Mouse (Mus musculus): ENCODE measurements around the gene Cdh13. TPM values are rescaled to one million over a fixed set of nuclear protein-coding genes. Genes with fewer than 3 reads are reported as not detected.

The Cdh13 gene
- polyA plus RNA-seq, 1 experiment = 18.4 TPM

DNA sequence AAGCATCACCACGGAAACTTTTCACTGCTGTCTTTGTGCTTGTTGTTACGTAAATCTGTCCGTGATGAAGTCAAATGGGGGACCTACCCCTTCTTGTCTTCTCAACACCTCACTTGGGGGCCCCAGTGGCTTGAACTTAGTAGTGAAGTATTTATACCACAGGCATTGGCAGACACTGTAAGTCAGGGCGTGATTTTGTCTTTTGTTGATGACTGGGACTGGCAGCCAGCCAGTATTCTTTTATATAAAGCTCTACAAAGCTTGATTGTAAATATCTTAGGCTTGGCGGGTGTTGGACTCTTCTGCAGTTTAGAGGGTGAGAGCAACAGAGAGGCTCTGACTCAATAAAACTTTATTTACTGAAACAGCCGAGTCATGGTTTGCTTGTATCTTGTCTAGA, 91.2 kb downstream of the Cdh13 start:
- 70% methylated on average over 6 of the region's 6 CpGs for WGBS
- no peak for TF ChIP-seq POLR2A (IDR thresholded peaks at IDR 0.05; ENCODE audit: borderline replicate concordance, insufficient read depth, low read length)
- TF ChIP-seq CTCF (IDR thresholded peaks at IDR 0.05; ENCODE audit: borderline replicate concordance, insufficient read depth, low read depth, low read length) = no peak

DNA sequence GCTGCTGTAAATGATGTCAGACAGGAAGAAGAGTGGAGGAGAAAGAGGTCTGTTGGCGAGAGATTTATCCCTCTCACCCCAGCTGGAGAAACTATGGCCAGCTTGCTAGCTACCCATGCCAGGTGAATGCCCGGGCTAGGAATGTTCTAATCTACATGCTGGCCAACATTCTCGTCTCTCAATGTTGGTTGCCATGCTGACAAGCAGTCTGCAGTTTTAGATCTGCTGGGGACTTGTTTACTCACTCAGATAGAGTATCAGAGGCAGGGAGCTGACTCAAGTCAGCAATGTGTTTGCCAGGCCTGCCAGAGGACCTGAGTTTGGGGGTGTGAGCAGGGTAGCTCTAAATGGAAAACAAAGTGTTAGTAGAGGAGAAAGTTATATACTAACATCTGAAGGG, 93.3 kb downstream of the Cdh13 start:
- peaks cover 6% of the 10 kb centered on the region; the same call in 1 of the 2 replicates for H3K4me1 ChIP-seq (ENCODE audit: control insufficient read depth, insufficient read depth, low read length)
- TF ChIP-seq CTCF (IDR thresholded peaks at IDR 0.05; ENCODE audit: borderline replicate concordance, insufficient read depth, low read depth, low read length) (no peak), POLR2A (IDR thresholded peaks at IDR 0.05; ENCODE audit: borderline replicate concordance, insufficient read depth, low read length) (no peak)
- WGBS = 12% methylated on average over 3 of the region's 3 CpGs
- H3K27me3 ChIP-seq (ENCODE audit: control insufficient read depth, insufficient read depth, low read length) = no peaks in the 10 kb centered on the region
- H3K4me3 ChIP-seq (replicated peaks; ENCODE audit: insufficient read depth, low read depth, low read length) = no peak overlapping the region
- DNase-seq = peak in 1 of 2 experiments; percentile 32
- no peak overlapping the region for H3K27ac ChIP-seq (ENCODE audit: insufficient read depth, low read length)

More for the DNA sequence above, 91.2 kb downstream of the Cdh13 start:
- H3K4me1 ChIP-seq (ENCODE audit: control insufficient read depth, insufficient read depth, low read length) = peaks cover 6% of the 10 kb centered on the region; the same call in 1 of the 2 replicates
- DNase-seq = no peak
- no peak overlapping the region for H3K27ac ChIP-seq (ENCODE audit: insufficient read depth, low read length)
- no peaks in the 10 kb centered on the region for H3K27me3 ChIP-seq (ENCODE audit: control insufficient read depth, insufficient read depth, low read length)
- H3K4me3 ChIP-seq (replicated peaks; ENCODE audit: insufficient read depth, low read depth, low read length) = no peak overlapping the region

DNA sequence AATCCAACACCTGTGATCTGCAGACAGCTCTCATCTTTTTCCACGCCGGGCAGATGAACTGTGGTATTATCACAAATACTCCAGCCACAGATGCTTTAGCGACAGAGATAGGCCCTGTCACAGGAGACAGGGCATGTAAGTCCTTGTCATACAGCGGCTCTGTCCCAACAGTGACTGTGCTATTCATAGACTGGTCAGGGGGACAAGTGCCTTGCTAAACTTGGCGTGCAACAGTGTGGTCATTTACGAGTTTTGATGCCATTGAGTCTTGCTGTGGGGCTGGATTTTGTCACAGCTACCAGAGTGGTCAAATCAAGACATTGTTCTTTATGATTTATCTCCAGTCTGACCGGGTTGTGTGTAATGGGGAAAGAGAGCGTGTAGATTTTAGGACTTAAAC, 95.5 kb downstream of the Cdh13 start:
- H3K4me1 ChIP-seq (ENCODE audit: control insufficient read depth, insufficient read depth, low read length) = peaks cover 6% of the 10 kb centered on the region; the same call in 1 of the 2 replicates
- H3K27me3 ChIP-seq (ENCODE audit: control insufficient read depth, insufficient read depth, low read length) = no peaks in the 10 kb centered on the region
- 88% methylated on average over 8 of the region's 8 CpGs for WGBS
- H3K4me3 ChIP-seq (replicated peaks; ENCODE audit: insufficient read depth, low read depth, low read length) = no peak overlapping the region
- DNase-seq = no peak
- H3K27ac ChIP-seq (ENCODE audit: insufficient read depth, low read length) = no peak overlapping the region
- TF ChIP-seq CTCF (IDR thresholded peaks at IDR 0.05; ENCODE audit: borderline replicate concordance, insufficient read depth, low read depth, low read length) = no peak
- TF ChIP-seq POLR2A (IDR thresholded peaks at IDR 0.05; ENCODE audit: borderline replicate concordance, insufficient read depth, low read length) = no peak

DNA sequence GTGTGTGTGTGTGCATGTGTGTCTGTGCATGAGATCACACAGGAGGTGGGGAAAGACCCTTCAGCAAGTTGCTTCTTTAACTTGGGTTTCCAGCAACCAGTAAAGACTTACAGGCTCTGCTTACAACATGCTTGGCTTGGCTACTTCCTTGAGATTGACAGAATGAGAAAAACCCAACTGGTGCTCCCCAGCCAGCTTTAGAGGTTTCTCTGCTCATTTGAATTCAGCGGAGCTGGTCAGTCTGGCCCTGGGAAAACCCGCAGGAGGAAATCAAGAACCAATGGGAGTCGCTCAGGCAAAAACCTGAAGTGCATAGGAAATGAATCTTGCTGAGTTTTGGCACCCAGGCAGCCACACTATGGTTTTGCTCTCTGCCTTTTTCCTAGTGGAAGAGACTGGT, 96.1 kb downstream of the Cdh13 start:
- TF ChIP-seq CTCF (IDR thresholded peaks at IDR 0.05; ENCODE audit: borderline replicate concordance, insufficient read depth, low read depth, low read length) (no peak), POLR2A (IDR thresholded peaks at IDR 0.05; ENCODE audit: borderline replicate concordance, insufficient read depth, low read length) (no peak)
- no peak overlapping the region for H3K27ac ChIP-seq (ENCODE audit: insufficient read depth, low read length)
- no peaks in the 10 kb centered on the region for H3K27me3 ChIP-seq (ENCODE audit: control insufficient read depth, insufficient read depth, low read length)
- 31% methylated on average over 3 of the region's 3 CpGs for WGBS
- no peak overlapping the region for H3K4me3 ChIP-seq (replicated peaks; ENCODE audit: insufficient read depth, low read depth, low read length)
- peaks cover 6% of the 10 kb centered on the region; the same call in 1 of the 2 replicates for H3K4me1 ChIP-seq (ENCODE audit: control insufficient read depth, insufficient read depth, low read length)
- peak in 1 of 2 experiments; percentile 14 for DNase-seq

DNA sequence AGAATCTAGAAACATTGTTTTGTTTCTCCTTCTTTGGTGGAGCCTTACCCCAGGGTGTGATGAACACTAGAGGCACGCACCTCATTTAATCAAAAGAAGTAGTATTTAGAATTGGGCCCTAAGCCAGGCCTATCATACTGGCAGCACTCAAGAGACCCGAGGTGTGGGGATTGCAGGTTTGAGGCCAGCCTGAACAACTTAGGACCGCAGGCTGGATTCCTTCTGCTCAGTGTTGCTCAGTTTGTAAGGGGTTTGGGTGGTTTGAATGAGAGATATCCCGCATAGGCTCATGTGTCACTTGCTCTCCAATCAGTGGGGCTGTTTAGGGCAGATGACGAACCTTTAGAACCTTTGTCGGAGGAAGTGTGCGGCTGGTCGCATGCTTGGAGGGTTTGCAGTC, 96.5 kb downstream of the Cdh13 start:
- no peak overlapping the region for H3K4me3 ChIP-seq (replicated peaks; ENCODE audit: insufficient read depth, low read depth, low read length)
- TF ChIP-seq POLR2A (IDR thresholded peaks at IDR 0.05; ENCODE audit: borderline replicate concordance, insufficient read depth, low read length) = no peak
- no peak for TF ChIP-seq CTCF (IDR thresholded peaks at IDR 0.05; ENCODE audit: borderline replicate concordance, insufficient read depth, low read depth, low read length)
- no peak for DNase-seq
- 69% methylated on average over 8 of the region's 8 CpGs for WGBS
- peaks cover 6% of the 10 kb centered on the region; the same call in 1 of the 2 replicates for H3K4me1 ChIP-seq (ENCODE audit: control insufficient read depth, insufficient read depth, low read length)
- no peak overlapping the region for H3K27ac ChIP-seq (ENCODE audit: insufficient read depth, low read length)
- H3K27me3 ChIP-seq (ENCODE audit: control insufficient read depth, insufficient read depth, low read length) = no peaks in the 10 kb centered on the region

DNA sequence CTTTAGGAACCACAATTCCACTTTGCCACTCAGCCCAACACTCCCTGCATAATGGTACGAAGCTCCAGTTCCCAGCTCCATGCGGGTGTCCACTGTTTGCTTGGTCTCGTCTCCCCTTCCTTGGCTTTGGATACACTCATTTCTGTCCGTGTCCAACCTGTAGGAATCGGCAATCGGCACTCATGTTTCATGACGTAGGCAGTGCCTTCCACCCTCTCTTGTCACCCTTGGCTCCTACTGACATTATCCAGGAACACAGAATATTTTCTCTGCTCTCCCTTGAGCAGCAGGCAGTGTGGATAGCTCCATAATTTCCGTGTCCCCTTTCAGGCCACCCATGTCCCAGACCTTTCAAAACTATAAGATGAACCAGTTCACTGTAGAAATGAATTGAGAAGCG, 97.2 kb downstream of the Cdh13 start:
- WGBS = 60% methylated on average over 9 of the region's 9 CpGs
- Histone ChIP-seq H3K4me1 (ENCODE audit: control insufficient read depth, insufficient read depth, low read length) (peaks cover 6% of the 10 kb centered on the region; the same call in 1 of the 2 replicates), H3K27ac (ENCODE audit: insufficient read depth, low read length) (no peak overlapping the region), H3K4me3 (replicated peaks; ENCODE audit: insufficient read depth, low read depth, low read length) (no peak overlapping the region), H3K27me3 (ENCODE audit: control insufficient read depth, insufficient read depth, low read length) (no peaks in the 10 kb centered on the region)
- no peak for DNase-seq
- no peak for TF ChIP-seq POLR2A (IDR thresholded peaks at IDR 0.05; ENCODE audit: borderline replicate concordance, insufficient read depth, low read length)
- no peak for TF ChIP-seq CTCF (IDR thresholded peaks at IDR 0.05; ENCODE audit: borderline replicate concordance, insufficient read depth, low read depth, low read length)

DNA sequence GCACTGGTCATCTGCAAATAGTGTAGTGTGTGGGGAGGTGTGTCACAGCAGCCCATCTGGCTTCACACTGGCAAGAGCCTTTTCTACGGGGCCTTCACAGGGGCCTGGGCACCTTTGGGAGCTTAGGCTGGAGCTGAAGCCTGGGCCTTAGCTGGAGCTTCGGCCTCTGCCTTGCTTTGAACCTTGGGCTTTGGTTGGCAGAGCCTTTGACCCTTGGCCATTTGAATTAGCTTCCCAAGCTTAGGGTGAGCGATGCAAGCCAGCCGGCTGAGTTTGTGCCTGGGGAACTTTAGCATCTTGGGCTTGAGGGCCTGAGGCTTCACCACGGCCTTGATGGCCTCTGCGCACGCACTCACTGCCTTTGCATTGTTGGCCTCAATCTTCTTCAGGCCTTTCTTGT, 98.1 kb downstream of the Cdh13 start:
- WGBS = 91% methylated on average over 7 of the region's 7 CpGs
- no peak for TF ChIP-seq POLR2A (IDR thresholded peaks at IDR 0.05; ENCODE audit: borderline replicate concordance, insufficient read depth, low read length)
- no peak for TF ChIP-seq CTCF (IDR thresholded peaks at IDR 0.05; ENCODE audit: borderline replicate concordance, insufficient read depth, low read depth, low read length)
- Histone ChIP-seq H3K4me1 (ENCODE audit: control insufficient read depth, insufficient read depth, low read length) (peaks cover 5% of the 10 kb centered on the region; the same call in 1 of the 2 replicates), H3K27ac (ENCODE audit: insufficient read depth, low read length) (no peak overlapping the region), H3K4me3 (replicated peaks; ENCODE audit: insufficient read depth, low read depth, low read length) (no peak overlapping the region), H3K27me3 (ENCODE audit: control insufficient read depth, insufficient read depth, low read length) (no peaks in the 10 kb centered on the region)
- no peak for DNase-seq

DNA sequence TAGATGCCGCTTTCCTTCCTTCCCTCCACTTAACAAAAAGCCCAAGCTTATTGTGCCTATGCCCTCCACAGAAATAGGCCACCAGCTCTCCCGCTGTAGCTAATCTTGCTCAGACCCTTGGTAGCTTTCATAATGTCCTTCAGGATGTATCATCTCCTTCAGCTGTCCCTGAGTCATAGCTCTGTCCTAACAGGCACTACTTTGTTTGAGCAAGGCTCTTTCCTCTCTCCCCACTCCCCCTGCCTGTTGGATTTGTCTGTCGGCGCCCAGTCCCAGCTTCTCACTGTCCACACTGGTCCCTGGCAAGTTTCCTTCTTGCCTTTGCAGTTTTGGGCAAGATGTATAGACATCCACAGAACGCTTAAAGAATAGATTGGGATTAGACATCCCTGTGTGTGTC, 100.8 kb downstream of the Cdh13 start:
- WGBS = 91% methylated on average over 5 of the region's 5 CpGs
- no peaks in the 10 kb centered on the region for H3K4me1 ChIP-seq (ENCODE audit: control insufficient read depth, insufficient read depth, low read length)
- H3K27ac ChIP-seq (ENCODE audit: insufficient read depth, low read length) = no peak overlapping the region
- no peak for DNase-seq
- no peak for TF ChIP-seq POLR2A (IDR thresholded peaks at IDR 0.05; ENCODE audit: borderline replicate concordance, insufficient read depth, low read length)
- TF ChIP-seq CTCF (IDR thresholded peaks at IDR 0.05; ENCODE audit: borderline replicate concordance, insufficient read depth, low read depth, low read length) = no peak
- H3K4me3 ChIP-seq (replicated peaks; ENCODE audit: insufficient read depth, low read depth, low read length) = no peak overlapping the region
- H3K27me3 ChIP-seq (ENCODE audit: control insufficient read depth, insufficient read depth, low read length) = no peaks in the 10 kb centered on the region
